Comparison of ENCODE assay signal across 8 mouse cellular contexts in genomic region chr17:48960161-48960698, GRCm38 (mm10). TPM values are rescaled to one million over a fixed set of nuclear protein-coding genes. Genes with fewer than 3 reads are reported as not detected.
A peak's percentile ranks its signal among the peaks of the same experiment; 100 is the strongest.
DNase-seq lines count a peak whose midpoint lies in the region; ATAC-seq and TF ChIP-seq lines count a peak whose summit lies in the region.

No protein-coding gene starts in this region.

- no peak overlapping the region; the same call in 1 of the 2 replicates for H3K27ac ChIP-seq in heart, embryonic 13.5 days (replicated peaks)
- peak overlapping the region; percentile 31 for H3K27ac ChIP-seq in kidney, embryonic 16.5 days (ENCODE audit: low read length)
- H3K27ac ChIP-seq in midbrain, embryonic 11.5 days (ENCODE audit: low read depth, low read length): no peak overlapping the region

- H3K9ac ChIP-seq in heart, embryonic 13.5 days: peak overlapping the region; percentile 53
- H3K9ac ChIP-seq in kidney, embryonic 16.5 days (replicated peaks; ENCODE audit: low read length): peak overlapping the region; percentile 22; the same call in 1 of the 2 replicates
- no peak overlapping the region for H3K9ac ChIP-seq in midbrain, embryonic 11.5 days (ENCODE audit: low read length)

- under 1% methylated on average over 16 of the region's 16 CpGs for WGBS in heart, embryonic 13.5 days
- WGBS in kidney, embryonic 16.5 days: under 1% methylated on average over 16 of the region's 16 CpGs
- WGBS in midbrain, embryonic 11.5 days: 8% methylated on average over 15 of the region's 16 CpGs

- peaks cover 3% of the 10 kb centered on the region for H3K27me3 ChIP-seq in E14TG2a.4 (ENCODE audit: insufficient read depth, low read length)
- H3K27me3 ChIP-seq in heart, embryonic 13.5 days (replicated peaks): no peaks in the 10 kb centered on the region
- no peaks in the 10 kb centered on the region for H3K27me3 ChIP-seq in kidney, embryonic 16.5 days (ENCODE audit: insufficient read depth, low read length)
- H3K27me3 ChIP-seq in midbrain, embryonic 11.5 days (ENCODE audit: control insufficient read depth, insufficient read depth, low read length): no peaks in the 10 kb centered on the region

- ATAC-seq in heart, embryonic 13.5 days (ENCODE audit: extremely low read depth, insufficient number of reproducible peaks, low FRiP score, low TSS enrichment): no peak
- ATAC-seq in kidney, embryonic 16.5 days (ENCODE audit: low FRiP score, low TSS enrichment): peak; percentile 84
- ATAC-seq in midbrain, embryonic 11.5 days (ENCODE audit: low FRiP score): peak; percentile 89
- no peak for ATAC-seq in cerebellum, adult (ENCODE audit: insufficient number of reproducible peaks, low FRiP score, low TSS enrichment)

- peaks cover 59% of the 10 kb centered on the region for H3K4me1 ChIP-seq in E14TG2a.4 (replicated peaks; ENCODE audit: low read depth, low read length)
- peaks cover 15% of the 10 kb centered on the region for H3K4me1 ChIP-seq in heart, embryonic 13.5 days
- H3K4me1 ChIP-seq in kidney, embryonic 16.5 days (ENCODE audit: insufficient read depth, low read length): peaks cover 24% of the 10 kb centered on the region
- H3K4me1 ChIP-seq in midbrain, embryonic 11.5 days (ENCODE audit: control insufficient read depth, insufficient read depth, low read length): peaks cover 2% of the 10 kb centered on the region; the same call in 1 of the 2 replicates

- no peaks in the 10 kb centered on the region for H3K9me3 ChIP-seq in E14TG2a.4 (ENCODE audit: low read length)
- no peaks in the 10 kb centered on the region for H3K9me3 ChIP-seq in heart, embryonic 13.5 days
- H3K9me3 ChIP-seq in kidney, embryonic 16.5 days (ENCODE audit: low read length): no peaks in the 10 kb centered on the region
- H3K9me3 ChIP-seq in midbrain, embryonic 11.5 days (ENCODE audit: control insufficient read depth, low read length): no peaks in the 10 kb centered on the region

- no peak for TF ChIP-seq CTCF in E14TG2a.4 (conservative IDR thresholded peaks at IDR 0.05; ENCODE audit: low read length)

- peak overlapping the region; percentile 63 for H3K4me3 ChIP-seq in E14TG2a.4 (replicated peaks; ENCODE audit: low read length)
- peak overlapping the region; percentile 42 for H3K4me3 ChIP-seq in heart, embryonic 13.5 days
- H3K4me3 ChIP-seq in kidney, embryonic 16.5 days (ENCODE audit: low read length): peak overlapping the region; percentile 27
- no peak overlapping the region for H3K4me3 ChIP-seq in midbrain, embryonic 11.5 days (ENCODE audit: low read depth, low read length)

- peaks cover 30% of the 10 kb centered on the region for H3K36me3 ChIP-seq in E14TG2a.4 (ENCODE audit: insufficient read depth, low read length)
- H3K36me3 ChIP-seq in heart, embryonic 13.5 days: no peaks in the 10 kb centered on the region
- no peaks in the 10 kb centered on the region for H3K36me3 ChIP-seq in kidney, embryonic 16.5 days (ENCODE audit: insufficient read depth, low read length)
- no peaks in the 10 kb centered on the region for H3K36me3 ChIP-seq in midbrain, embryonic 11.5 days (ENCODE audit: control insufficient read depth, insufficient read depth, low read length)

- H3K4me2 ChIP-seq in heart, embryonic 13.5 days: peak overlapping the region; percentile 68
- peak overlapping the region; percentile 54 for H3K4me2 ChIP-seq in kidney, embryonic 16.5 days (replicated peaks; ENCODE audit: low read depth, low read length)
- H3K4me2 ChIP-seq in midbrain, embryonic 11.5 days: peak overlapping the region; percentile 29

- peak; percentile 80 for DNase-seq in embryo, embryonic 9.5 days (ENCODE audit: extremely low spot score)
- DNase-seq in midbrain, embryonic 11.5 days (ENCODE audit: low spot score, missing footprints): no peak
- no peak for DNase-seq in spleen, adult 12 weeks (ENCODE audit: low spot score)
- no peak for DNase-seq in layer of hippocampus, postnatal 14 days (ENCODE audit: low spot score in 2 of 2)

RNA-seq across cellular contexts. Expression of gene Lrfn2, which starts 28.1 kb away (rescaled TPM):
- polyA plus RNA-seq in heart, embryonic 13.5 days (2015; fragmentation: Nextera tagmentation; extraction: Ambion mirVana): 0.13 and 0.40 TPM in 2 replicates
- 0.94 and 1.3 TPM in 2 replicates for polyA plus RNA-seq in kidney, embryonic 16.5 days (2015; fragmentation: Nextera tagmentation; extraction: Ambion mirVana)
- 0.20 and 0.51 TPM in 2 replicates for polyA plus RNA-seq in midbrain, embryonic 11.5 days (2014; fragmentation: Nextera tagmentation; extraction: Ambion mirVana)
- 10 to 100 TPM; 41.1 to 41.4 TPM for total RNA-seq in layer of hippocampus, postnatal 14 days (2021)

Comparison
In these comparisons a context has a peak if more than half of its experiments do, and no peak if none do; other contexts are left out.
1. ATAC-seq: peak in kidney, embryonic 16.5 days (single experiment) and midbrain, embryonic 11.5 days (single experiment); none in heart, embryonic 13.5 days (single experiment) and cerebellum, adult (single experiment).
2. Peak in every context shown above with its lines, with median percentiles within 50 percentile points of each other: H3K4me2 ChIP-seq.